Mouse (Mus musculus): ENCODE results near the gene Rhbdf1.

Gene Rhbdf1

DNA sequence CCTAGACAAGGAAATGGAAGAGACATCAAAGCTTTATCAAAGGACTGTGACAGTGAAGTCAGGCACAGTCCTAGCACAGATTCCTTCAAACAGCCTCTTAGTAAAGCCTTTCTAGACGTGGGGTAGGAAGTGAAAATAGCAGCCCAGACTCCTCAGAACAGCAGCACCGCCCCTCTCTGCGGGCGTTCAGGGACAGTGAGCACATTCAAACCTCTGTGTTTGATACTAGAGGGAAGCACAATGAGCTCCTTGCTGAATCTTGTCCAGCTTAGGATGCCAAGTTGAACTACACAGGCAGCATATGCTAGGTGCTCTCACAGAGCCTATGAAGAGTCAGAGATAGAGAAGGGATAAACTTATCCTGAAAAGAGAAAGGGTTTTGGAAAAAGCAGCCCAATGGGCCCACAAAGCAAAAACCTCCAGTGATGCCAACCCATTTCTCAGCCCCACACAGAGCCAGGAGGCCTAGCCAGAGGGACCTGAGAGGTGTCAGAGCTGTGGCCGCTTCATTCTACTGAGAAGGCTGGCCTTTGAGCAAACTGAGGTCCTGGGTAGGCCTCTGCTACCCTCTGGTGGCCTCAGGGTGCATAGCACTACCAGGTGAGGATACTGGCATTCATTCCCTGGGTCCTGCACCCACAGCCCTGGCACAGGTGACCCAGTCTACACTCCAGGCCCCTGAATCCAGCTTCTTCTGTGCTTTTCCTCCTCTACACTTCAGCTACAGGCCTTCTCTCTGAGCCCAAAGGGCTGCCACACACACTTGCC lies 16.2 kb upstream of the Rhbdf1 start:
- DNase-seq: peak; percentile 89

- no peak for DNase-seq
Measured at GRCm38 (mm10) chr11:32237411-32237795, 15.3 kb upstream of the Rhbdf1 start.

GRCm38 (mm10) chr11:32236712-32237410 lies 14.8 kb upstream of the Rhbdf1 start:
- peak; percentile 85 for DNase-seq

GRCm38 (mm10) chr11:32236132-32236531 lies 14.0 kb upstream of the Rhbdf1 start:
- DNase-seq: no peak

GRCm38 (mm10) chr11:32235646-32236045 lies 13.5 kb upstream of the Rhbdf1 start:
- DNase-seq: peak; percentile 61

DNA sequence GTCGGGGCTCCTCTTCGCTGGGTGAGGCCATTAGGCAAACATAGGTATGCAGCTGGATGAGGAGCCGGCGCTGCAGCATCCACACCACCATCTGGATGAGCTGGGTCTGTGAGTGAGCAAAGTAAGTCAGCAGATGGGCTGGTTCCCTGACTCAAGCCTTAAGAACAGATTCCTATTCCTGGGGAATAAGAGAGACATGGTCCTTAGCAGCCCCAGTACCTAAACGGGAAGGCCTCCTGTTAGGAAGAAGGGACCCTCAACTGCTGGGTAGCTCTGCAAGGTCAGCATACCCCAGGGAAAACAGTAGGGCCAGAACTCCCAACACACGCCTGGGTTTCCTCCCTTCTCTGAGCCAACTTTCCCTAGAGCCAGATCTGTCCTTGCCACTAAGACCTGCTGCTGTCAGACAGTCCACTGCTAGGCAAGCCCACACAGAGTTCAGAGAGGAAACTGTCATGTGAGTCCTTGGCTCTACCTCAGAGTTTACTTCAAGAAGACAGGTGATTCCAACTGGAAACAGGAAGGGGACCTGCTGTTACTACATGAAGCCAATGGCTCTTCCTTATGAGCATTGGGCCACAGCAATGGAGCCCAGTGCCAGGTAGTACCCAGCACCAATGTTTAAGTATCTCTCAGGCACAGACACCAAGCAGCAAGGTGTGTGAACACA lies 12.9 kb upstream of the Rhbdf1 start:
- DNase-seq: peak; percentile 27

GRCm38 (mm10) chr11:32233895-32234294 lies 11.8 kb upstream of the Rhbdf1 start:
- DNase-seq: peak; percentile 71

GRCm38 (mm10) chr11:32232848-32233247 lies 10.7 kb upstream of the Rhbdf1 start:
- DNase-seq: peak; percentile 50

DNA sequence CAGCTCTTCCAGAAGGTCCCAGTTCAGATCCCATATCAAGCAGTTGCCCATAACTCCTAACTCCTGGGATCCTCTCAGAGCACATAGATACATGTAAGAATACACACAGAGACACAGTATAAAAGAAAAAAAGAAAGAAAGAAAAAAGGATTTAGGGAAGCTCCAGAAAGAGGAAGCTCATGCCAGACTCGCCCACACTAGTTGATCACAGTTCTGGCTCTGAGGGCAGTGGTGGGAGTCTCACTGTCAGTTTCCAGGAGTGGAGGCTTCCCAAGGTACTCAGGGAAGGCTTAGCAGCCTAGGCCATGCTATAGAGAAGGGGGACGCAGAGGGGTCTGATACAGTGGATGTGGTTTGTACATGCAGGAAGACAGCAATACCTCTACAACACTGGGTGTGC lies 9.0 kb upstream of the Rhbdf1 start:
- peak; percentile 33 for DNase-seq

DNA sequence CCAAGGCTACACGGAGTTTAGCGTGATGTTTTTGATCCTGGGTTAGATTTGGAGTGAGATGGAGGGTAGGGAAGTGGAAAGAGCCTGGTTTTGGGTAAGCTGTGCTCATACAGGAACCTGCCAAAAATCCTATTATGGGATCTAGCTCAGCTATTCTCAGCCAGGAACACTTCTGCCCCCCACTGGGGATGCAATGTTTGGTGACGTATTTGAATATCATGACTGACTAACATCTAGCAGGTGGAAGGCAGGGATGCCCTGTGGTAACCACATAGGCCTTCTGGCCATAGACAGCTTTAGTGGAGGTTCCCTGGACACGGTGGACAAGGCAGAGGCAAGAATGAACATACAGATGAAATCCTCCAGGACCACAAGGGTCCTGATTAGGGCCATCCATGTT lies 8.1 kb upstream of the Rhbdf1 start:
- DNase-seq: peak; percentile 78

- DNase-seq: peak; percentile 50
Measured at GRCm38 (mm10) chr11:32228292-32228845, 6.3 kb upstream of the Rhbdf1 start.

GRCm38 (mm10) chr11:32227555-32227954 lies 5.5 kb upstream of the Rhbdf1 start:
- DNase-seq: no peak

GRCm38 (mm10) chr11:32227041-32227440 lies 4.9 kb upstream of the Rhbdf1 start:
- DNase-seq: peak; percentile 77

DNA sequence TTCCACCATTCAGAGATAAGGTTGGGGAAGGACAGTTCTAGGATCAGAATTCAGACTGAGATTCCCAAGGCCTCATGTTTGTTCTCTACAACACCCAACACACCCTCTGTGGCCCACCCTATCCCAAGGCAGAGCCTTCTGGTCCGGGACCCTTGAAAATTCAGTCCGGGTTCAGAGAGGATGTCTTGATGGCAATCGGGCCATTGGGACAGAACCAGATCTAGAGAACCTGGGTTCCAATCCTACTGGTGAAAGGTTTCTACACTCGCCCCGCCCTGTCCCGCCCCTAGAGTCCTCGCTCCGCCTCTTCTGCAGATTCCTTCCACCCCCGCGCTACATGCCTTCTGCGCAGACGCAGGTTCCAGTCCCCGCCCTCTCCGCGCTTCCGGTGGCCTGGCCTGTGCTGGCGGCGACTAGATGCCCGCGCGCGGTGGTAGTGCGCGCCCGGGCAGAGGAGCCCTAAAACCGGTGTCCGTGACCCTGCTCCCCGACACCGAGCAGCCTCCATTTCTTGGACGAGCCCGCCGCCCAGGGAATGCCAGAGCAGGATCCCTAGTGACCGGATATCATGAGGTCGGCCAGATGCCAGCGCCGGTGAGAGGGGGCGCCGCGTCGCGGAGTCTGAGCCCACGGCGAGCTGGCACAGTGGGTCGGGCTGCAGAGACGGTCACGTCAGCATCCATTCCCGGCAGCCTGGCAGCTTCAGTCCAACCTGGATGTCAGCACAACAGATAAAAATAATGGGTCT lies 4.2 kb upstream of the Rhbdf1 start, which contains the start of gene Mpg:
Gene Mpg (plus strand): TSS at position 382 of the 748 bp plus-strand sequence.
- DNase-seq: peak; percentile 90

DNA sequence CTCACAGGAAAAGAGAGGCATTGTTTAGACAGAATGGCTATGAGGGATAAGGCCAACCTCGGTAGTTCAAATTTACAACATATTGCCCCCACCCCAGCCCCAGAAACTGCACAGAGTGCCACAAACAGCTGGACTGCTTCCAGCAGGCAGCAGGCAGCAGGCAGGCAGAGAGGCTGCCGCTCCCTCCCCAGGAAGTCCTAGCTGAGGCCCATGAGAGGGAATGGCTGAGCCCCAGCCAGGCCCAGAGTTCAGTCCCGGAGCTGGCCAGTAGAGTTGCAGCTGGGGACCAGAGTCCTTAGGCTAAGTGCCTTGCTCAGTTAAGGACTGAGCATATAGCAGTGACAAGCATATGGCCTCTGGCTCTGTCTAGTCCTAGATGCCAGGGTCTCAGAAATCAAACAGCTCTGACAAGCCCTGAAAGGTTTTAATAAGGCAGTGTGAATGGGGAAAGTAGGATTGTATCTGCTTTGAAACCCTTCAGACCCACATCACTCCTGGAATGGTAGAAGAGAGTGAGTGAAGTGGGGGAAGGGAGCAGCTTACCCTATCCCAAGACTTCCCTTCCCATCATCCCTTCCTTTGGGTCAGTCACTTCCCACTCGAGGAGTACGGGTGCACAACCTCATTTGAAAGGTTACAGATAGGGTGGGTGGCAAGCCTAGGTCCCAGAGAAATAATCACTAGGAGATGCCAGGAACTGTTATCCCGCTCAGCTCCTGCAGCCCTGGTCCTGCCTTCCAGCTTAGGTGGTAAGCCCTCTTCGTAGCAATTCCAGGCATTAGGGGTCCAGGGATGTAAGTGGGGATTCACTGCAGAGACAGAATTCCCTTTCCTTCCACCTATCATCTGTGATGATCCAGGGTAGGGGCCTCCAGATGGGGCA lies 3.4 kb upstream of the Rhbdf1 start:
- DNase-seq: peak; percentile 54

- DNase-seq: peak; percentile 57
Measured at GRCm38 (mm10) chr11:32224468-32225139, 2.5 kb upstream of the Rhbdf1 start.

- peak; percentile 38 for DNase-seq
Measured at GRCm38 (mm10) chr11:32223297-32223967, 1.3 kb upstream of the Rhbdf1 start.

GRCm38 (mm10) chr11:32222570-32223194 lies 582 bp upstream of the Rhbdf1 start:
- peak; percentile 47 for DNase-seq

DNA sequence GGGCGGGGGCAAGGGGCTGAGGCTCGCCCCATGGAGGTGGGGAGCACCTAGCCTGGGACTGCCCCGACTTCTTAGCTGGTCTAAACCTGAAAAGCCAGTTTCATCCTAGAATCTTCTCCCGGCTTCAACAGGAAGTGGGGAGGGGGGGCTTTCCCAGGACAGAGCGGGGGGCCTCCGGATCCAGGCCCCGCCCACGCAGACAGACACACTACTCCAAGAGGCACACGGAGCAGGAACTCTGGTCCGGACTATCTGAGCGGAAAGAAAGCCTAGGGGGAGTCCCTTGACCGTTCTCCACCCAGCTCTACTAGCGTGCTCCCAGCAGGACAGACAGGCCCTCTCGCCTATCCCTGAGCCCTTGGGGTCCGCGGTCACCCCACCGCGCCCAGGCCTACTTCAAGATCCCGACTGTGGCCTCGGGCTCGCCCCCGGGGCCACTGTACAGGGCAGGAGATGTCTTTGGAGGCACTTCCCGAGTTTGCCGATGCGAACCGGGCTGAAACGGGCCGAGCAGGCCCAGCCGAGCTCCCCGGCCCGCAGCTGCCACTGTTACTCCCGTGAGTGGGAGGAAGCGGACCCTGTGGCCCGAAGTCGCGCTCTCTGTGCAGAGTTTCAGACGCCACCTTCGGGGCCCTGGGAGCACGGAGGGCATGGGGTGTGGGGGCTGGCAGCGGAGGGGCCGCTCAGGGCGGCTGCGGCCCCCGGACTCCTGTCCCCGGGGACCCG lies 712 bp downstream of the Rhbdf1 start:
- DNase-seq: peak; percentile 58

Data from cerebellum, adult 9-10 months (tissue).